Mouse (Mus musculus) limb, embryonic 15.5 days (tissue): ENCODE measurements at regions not wholly inside any gene's neighbourhood (a gene's known extent, or its start where the extent isn't known, plus 50 kb on each side); places are given as distances from the start of the nearest gene placed in this dataset.
A peak's percentile ranks its signal among the peaks of the same experiment; 100 is the strongest.

ENCODE experiments used
- ATAC-seq: fragments of 200-750 bp; cut with Nextera tagmentation; 2 replicates; pipeline ENCODE4 v1.8.0; 2017; ENCODE audit warnings: low read depth, moderate TSS enrichment; ENCODE audit not compliant: insufficient number of reproducible peaks, low FRiP score, low TSS enrichment
- H3K27ac ChIP-seq: fragments of 300-500 bp; sonication (generic); 2 replicates; pipeline ENCODE4 v1.5.1; 2015; ENCODE audit warnings: moderate library complexity, mild to moderate bottlenecking, inconsistent platforms
- H3K27me3 ChIP-seq: fragments of 300-500 bp; sonication (generic); 2 replicates; pipeline ENCODE4 v1.6.1; 2015; ENCODE audit warnings: inconsistent platforms
- H3K36me3 ChIP-seq: fragments of 300-500 bp; sonication (generic); 2 replicates; pipeline ENCODE4 v1.6.1; 2015; ENCODE audit warnings: inconsistent platforms
- H3K4me1 ChIP-seq: fragments of 300-500 bp; sonication (generic); 2 replicates; pipeline ENCODE4 v1.6.1; 2015; ENCODE audit warnings: inconsistent platforms
- H3K4me2 ChIP-seq: fragments of 300-500 bp; sonication (generic); 2 replicates; pipeline ENCODE4 v1.6.1; 2015; ENCODE audit warnings: mild to moderate bottlenecking, inconsistent platforms
- H3K4me3 ChIP-seq: fragments of 300-500 bp; sonication (generic); 2 replicates; pipeline ENCODE4 v1.5.1; 2015; ENCODE audit warnings: mild to moderate bottlenecking, inconsistent platforms
- H3K9ac ChIP-seq: fragments of 300-500 bp; sonication (generic); 2 replicates; pipeline ENCODE4 v1.6.1; 2015; ENCODE audit warnings: inconsistent platforms
- H3K9me3 ChIP-seq: fragments of 300-500 bp; sonication (generic); 2 replicates; pipeline ENCODE4 v1.6.1; 2016; ENCODE audit warnings: inconsistent platforms
- WGBS: fragments of 180-500 bp; shearing (Covaris S2); methylation state at CpG from one replicate; pipeline ENCODE4 v1.1.7; 2015; 5-methylcytosine and 5-hydroxymethylcytosine counted together

DNA sequence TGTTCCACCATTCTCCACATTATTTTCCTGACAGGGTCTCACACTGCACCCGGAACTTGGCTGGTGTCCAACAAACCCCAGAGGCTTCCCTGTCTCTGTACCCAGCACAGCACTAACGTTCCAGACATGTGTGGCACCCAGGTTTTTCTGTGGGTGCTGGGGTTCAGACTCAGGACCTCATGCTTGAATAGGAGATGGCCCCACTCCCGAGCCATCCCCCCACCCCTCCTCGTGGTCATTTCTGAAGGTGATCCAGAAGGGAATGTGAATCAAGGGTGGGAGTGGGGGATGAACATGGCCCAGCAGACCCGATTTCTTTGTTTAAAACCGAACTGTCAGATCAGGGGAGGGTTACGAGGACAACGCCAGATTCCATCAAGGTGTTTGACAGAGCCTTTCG is 245.6 kb downstream of the Tbc1d1 start:
- Histone ChIP-seq H3K4me1 (no peaks in the 10 kb centered on the region), H3K4me2 (no peak overlapping the region), H3K36me3 (no peaks in the 10 kb centered on the region), H3K9me3 (no peaks in the 10 kb centered on the region), H3K9ac (no peak overlapping the region), H3K27me3 (no peaks in the 10 kb centered on the region), H3K27ac (no peak overlapping the region), H3K4me3 (no peak overlapping the region)
- ATAC-seq = no peak
- WGBS = 73% methylated on average over 9 of the region's 9 CpGs

- no peak for ATAC-seq
- no peak overlapping the region for H3K4me3 ChIP-seq
- no peak overlapping the region for H3K9ac ChIP-seq
- H3K4me2 ChIP-seq = no peak overlapping the region
- no peak overlapping the region for H3K27ac ChIP-seq
- WGBS = 75% methylated on average over 11 of the region's 11 CpGs
- H3K36me3 ChIP-seq = no peaks in the 10 kb centered on the region
- H3K9me3 ChIP-seq = no peaks in the 10 kb centered on the region
- H3K27me3 ChIP-seq = no peaks in the 10 kb centered on the region
- H3K4me1 ChIP-seq = no peaks in the 10 kb centered on the region
Measured at GRCm38 (mm10) chr5:64403077-64403981, 247.2 kb downstream of the Tbc1d1 start.

- 56% methylated on average over 7 of the region's 7 CpGs for WGBS
Measured at GRCm38 (mm10) chr5:64403982-64404345, 247.9 kb downstream of the Tbc1d1 start.

DNA sequence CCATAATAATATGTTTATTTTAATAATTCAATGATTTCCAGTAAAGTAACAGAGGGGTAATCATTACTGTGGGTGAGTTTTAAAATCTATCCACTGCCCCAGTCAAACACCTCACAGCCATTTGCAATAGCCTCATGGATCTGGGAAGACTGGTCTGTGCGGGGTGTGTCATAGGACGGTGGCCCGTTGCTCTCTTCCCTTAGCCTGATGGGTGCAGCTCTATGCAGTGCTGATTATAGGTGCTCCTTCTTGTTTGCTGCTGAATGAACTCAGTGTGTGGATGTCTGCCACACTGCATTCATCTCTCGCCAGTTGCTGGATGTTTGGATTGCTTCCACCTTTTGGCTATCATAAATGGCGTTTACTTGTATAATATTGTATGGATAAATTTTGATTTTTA is 248.4 kb downstream of the Tbc1d1 start:
- no peaks in the 10 kb centered on the region for H3K4me1 ChIP-seq
- no peak for ATAC-seq
- WGBS = 87% methylated on average over 5 of the region's 5 CpGs

More at GRCm38 (mm10) chr5:64403982-64404345, 247.9 kb downstream of the Tbc1d1 start:
- Histone ChIP-seq H3K9ac (no peak overlapping the region), H3K27me3 (no peaks in the 10 kb centered on the region), H3K27ac (no peak overlapping the region), H3K4me3 (no peak overlapping the region), H3K36me3 (no peaks in the 10 kb centered on the region), H3K4me1 (no peaks in the 10 kb centered on the region), H3K4me2 (no peak overlapping the region), H3K9me3 (no peaks in the 10 kb centered on the region)
- no peak for ATAC-seq

DNA sequence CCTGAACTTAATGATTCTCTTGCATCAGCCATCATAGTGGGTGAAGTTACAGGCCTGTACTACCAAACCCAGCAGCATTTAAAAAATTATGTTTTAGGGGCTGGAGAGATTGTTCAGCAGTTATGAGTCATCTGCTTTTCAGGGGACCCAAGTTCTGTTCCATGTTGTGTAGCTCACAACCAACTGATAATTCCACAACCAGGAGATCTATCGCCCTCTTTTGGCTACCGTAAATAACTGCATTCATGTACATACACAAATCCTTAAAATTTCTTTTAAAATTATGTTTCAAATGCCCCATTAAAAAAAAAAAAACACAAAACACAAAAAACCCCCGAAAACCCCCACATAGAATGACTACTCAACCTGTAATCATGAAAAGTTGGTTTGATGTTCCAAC is 252.8 kb downstream of the Tbc1d1 start:
- H3K9me3 ChIP-seq = no peaks in the 10 kb centered on the region
- no peak overlapping the region for H3K27ac ChIP-seq
- whole genome bisulfite sequencing = 84% methylated on average over 3 of the region's 3 CpGs
- ATAC-seq = no peak
- no peak overlapping the region for H3K9ac ChIP-seq
- H3K36me3 ChIP-seq = no peaks in the 10 kb centered on the region
- H3K4me1 ChIP-seq = peaks cover 6% of the 10 kb centered on the region
- no peak overlapping the region for H3K4me3 ChIP-seq
- no peaks in the 10 kb centered on the region for H3K27me3 ChIP-seq
- no peak overlapping the region for H3K4me2 ChIP-seq

More for the DNA sequence above, 248.4 kb downstream of the Tbc1d1 start:
- H3K4me3 ChIP-seq = no peak overlapping the region
- no peaks in the 10 kb centered on the region for H3K36me3 ChIP-seq
- no peaks in the 10 kb centered on the region for H3K9me3 ChIP-seq
- H3K4me2 ChIP-seq = no peak overlapping the region
- H3K9ac ChIP-seq = no peak overlapping the region
- no peak overlapping the region for H3K27ac ChIP-seq
- H3K27me3 ChIP-seq = no peaks in the 10 kb centered on the region

DNA sequence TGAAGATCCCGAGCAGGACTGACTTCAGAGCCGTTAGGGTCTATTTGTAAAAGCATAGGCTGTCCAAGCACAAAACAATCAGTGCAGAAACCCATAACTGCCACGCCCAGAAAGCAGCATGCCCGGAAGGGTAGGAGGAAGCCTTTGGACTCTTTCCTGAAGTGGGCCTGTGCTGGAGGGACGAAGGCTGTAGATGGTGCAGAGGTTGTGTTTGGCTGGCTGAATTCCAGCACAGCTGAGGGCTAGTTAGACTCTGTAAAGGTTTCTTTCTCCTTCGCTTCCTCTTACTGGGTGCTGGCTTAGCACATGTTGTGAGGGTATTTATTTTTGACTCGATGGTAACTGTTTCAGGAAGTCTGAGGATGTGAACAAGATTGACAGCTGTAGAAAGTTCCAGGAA is 254.5 kb downstream of the Tbc1d1 start:
- H3K4me3 ChIP-seq = no peak overlapping the region
- 48% methylated on average over 7 of the region's 7 CpGs for WGBS
- no peak for ATAC-seq
- no peaks in the 10 kb centered on the region for H3K36me3 ChIP-seq
- H3K4me2 ChIP-seq = no peak overlapping the region
- H3K4me1 ChIP-seq = peaks cover 6% of the 10 kb centered on the region
- H3K9me3 ChIP-seq = no peaks in the 10 kb centered on the region
- no peak overlapping the region for H3K27ac ChIP-seq
- no peaks in the 10 kb centered on the region for H3K27me3 ChIP-seq
- H3K9ac ChIP-seq = no peak overlapping the region

GRCm38 (mm10) chr5:64414519-64414918 is 258.4 kb downstream of the Tbc1d1 start:
- no peaks in the 10 kb centered on the region for H3K9me3 ChIP-seq
- H3K27ac ChIP-seq = no peak overlapping the region
- H3K4me2 ChIP-seq = no peak overlapping the region
- H3K27me3 ChIP-seq = no peaks in the 10 kb centered on the region
- no peaks in the 10 kb centered on the region for H3K36me3 ChIP-seq
- no peak overlapping the region for H3K4me3 ChIP-seq
- 80% methylated on average over 5 of the region's 5 CpGs for WGBS
- ATAC-seq = no peak
- H3K9ac ChIP-seq = no peak overlapping the region
- H3K4me1 ChIP-seq = peaks cover 6% of the 10 kb centered on the region

- no peak overlapping the region for H3K4me3 ChIP-seq
- no peaks in the 10 kb centered on the region for H3K36me3 ChIP-seq
- no peaks in the 10 kb centered on the region for H3K9me3 ChIP-seq
- H3K9ac ChIP-seq = no peak overlapping the region
- no peak overlapping the region for H3K27ac ChIP-seq
- peaks cover 9% of the 10 kb centered on the region; the same call in 1 of the 2 replicates for H3K4me1 ChIP-seq
- H3K27me3 ChIP-seq = no peaks in the 10 kb centered on the region
- ATAC-seq = no peak
- WGBS = 44% methylated on average over 1 of the region's 1 CpGs
- no peak overlapping the region for H3K4me2 ChIP-seq
Measured at GRCm38 (mm10) chr5:64419395-64419794, 263.3 kb downstream of the Tbc1d1 start.

GRCm38 (mm10) chr5:64422787-64423587 is 266.9 kb downstream of the Tbc1d1 start:
- Histone ChIP-seq H3K27ac (0 out of 2 replicates have a peak overlapping the region, but pooled peaks have one; percentile 6), H3K27me3 (no peaks in the 10 kb centered on the region), H3K4me3 (no peak overlapping the region), H3K9me3 (no peaks in the 10 kb centered on the region), H3K4me1 (peaks cover 9% of the 10 kb centered on the region; the same call in 1 of the 2 replicates), H3K9ac (no peak overlapping the region), H3K4me2 (no peak overlapping the region), H3K36me3 (no peaks in the 10 kb centered on the region)
- WGBS = 16% methylated on average over 13 of the region's 13 CpGs
- no peak for ATAC-seq

GRCm38 (mm10) chr5:64428822-64429221 is 272.7 kb downstream of the Tbc1d1 start:
- H3K9me3 ChIP-seq = no peaks in the 10 kb centered on the region
- H3K9ac ChIP-seq = no peak overlapping the region
- no peaks in the 10 kb centered on the region for H3K27me3 ChIP-seq
- no peaks in the 10 kb centered on the region for H3K36me3 ChIP-seq
- no peak overlapping the region for H3K4me3 ChIP-seq
- H3K4me1 ChIP-seq = peaks cover 4% of the 10 kb centered on the region; the same call in 1 of the 2 replicates
- H3K27ac ChIP-seq = no peak overlapping the region
- no peak for ATAC-seq
- H3K4me2 ChIP-seq = no peak overlapping the region
- 88% methylated on average over 8 of the region's 8 CpGs for WGBS

- no peak for ATAC-seq
- H3K27ac ChIP-seq = no peak overlapping the region
- no peaks in the 10 kb centered on the region for H3K36me3 ChIP-seq
- H3K9me3 ChIP-seq = no peaks in the 10 kb centered on the region
- H3K4me2 ChIP-seq = no peak overlapping the region
- H3K4me3 ChIP-seq = no peak overlapping the region
- WGBS = 65% methylated on average over 3 of the region's 3 CpGs
- peaks cover 6% of the 10 kb centered on the region for H3K4me1 ChIP-seq
- H3K9ac ChIP-seq = no peak overlapping the region
- H3K27me3 ChIP-seq = no peaks in the 10 kb centered on the region
Measured at GRCm38 (mm10) chr5:64430501-64430900, 274.4 kb downstream of the Tbc1d1 start.

DNA sequence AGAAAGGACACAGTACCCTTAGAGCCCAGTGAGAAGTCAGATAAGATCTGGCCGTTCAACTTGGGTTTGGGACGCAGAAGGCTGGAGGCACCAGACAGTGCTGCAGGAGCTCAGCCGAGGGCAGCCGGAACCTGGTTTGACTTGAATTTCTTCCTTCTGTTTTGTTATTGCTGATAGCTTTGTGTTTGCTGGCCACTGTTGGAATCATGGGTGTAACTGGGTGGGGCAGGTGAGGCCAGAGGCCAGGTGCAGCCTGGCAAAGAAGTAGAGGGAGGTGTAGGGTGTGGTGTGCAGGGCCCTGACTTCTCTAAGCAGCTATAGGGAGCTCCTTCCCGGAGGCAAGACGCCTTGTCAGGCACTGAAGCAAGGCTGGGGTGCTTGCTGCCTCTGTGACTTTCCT is 275.5 kb downstream of the Tbc1d1 start:
- no peaks in the 10 kb centered on the region for H3K9me3 ChIP-seq
- no peaks in the 10 kb centered on the region for H3K36me3 ChIP-seq
- no peak overlapping the region; the same call in 1 of the 2 replicates for H3K27ac ChIP-seq
- ATAC-seq = no peak
- no peak overlapping the region for H3K4me2 ChIP-seq
- 81% methylated on average over 6 of the region's 6 CpGs for WGBS
- no peak overlapping the region for H3K4me3 ChIP-seq
- H3K27me3 ChIP-seq = no peaks in the 10 kb centered on the region
- H3K9ac ChIP-seq = no peak overlapping the region
- H3K4me1 ChIP-seq = peaks cover 12% of the 10 kb centered on the region
